Mouse (Mus musculus) liver, embryonic 15.5 days (tissue): ENCODE measurements around the gene Myh10. TPM values are rescaled to one million over a fixed set of nuclear protein-coding genes. Genes with fewer than 3 reads are reported as not detected.

Experiments
- ATAC-seq: fragments of 200-750 bp; cut with Nextera tagmentation; 2 replicates; pipeline ENCODE4 v1.8.0; 2017; ENCODE audit warnings: moderate number of reproducible peaks, mild to moderate bottlenecking, moderate library complexity; ENCODE audit not compliant: insufficient read depth
- H3K27ac ChIP-seq: fragments of 300-500 bp; sonication (generic); replicated peaks from 2 replicates; pipeline ENCODE4 v1.5.1; 2015; ENCODE audit warnings: mild to moderate bottlenecking, inconsistent platforms
- H3K27me3 ChIP-seq: fragments of 300-500 bp; sonication (generic); 2 replicates; pipeline ENCODE4 v1.6.1; 2015; ENCODE audit warnings: mild to moderate bottlenecking, inconsistent platforms
- H3K36me3 ChIP-seq: fragments of 300-500 bp; sonication (generic); replicated peaks from 2 replicates; pipeline ENCODE4 v1.6.1; 2015; ENCODE audit warnings: moderate library complexity, mild to moderate bottlenecking, inconsistent platforms
- H3K4me1 ChIP-seq: fragments of 300-500 bp; sonication (generic); replicated peaks from 2 replicates; pipeline ENCODE4 v1.6.1; 2015; ENCODE audit warnings: inconsistent platforms
- H3K4me2 ChIP-seq: fragments of 300-500 bp; sonication (generic); 2 replicates; pipeline ENCODE4 v1.6.1; 2015; ENCODE audit warnings: moderate library complexity, mild to moderate bottlenecking, inconsistent platforms
- H3K4me3 ChIP-seq: fragments of 300-500 bp; sonication (generic); replicated peaks from 2 replicates; pipeline ENCODE4 v1.5.1; 2015; ENCODE audit warnings: mild to moderate bottlenecking, inconsistent platforms
- H3K9ac ChIP-seq: fragments of 300-500 bp; sonication (generic); 2 replicates; pipeline ENCODE4 v1.6.1; 2015; ENCODE audit warnings: moderate library complexity, mild to moderate bottlenecking, inconsistent platforms
- H3K9me3 ChIP-seq: fragments of 300-500 bp; sonication (generic); replicated peaks from 2 replicates; pipeline ENCODE4 v1.6.1; 2016; ENCODE audit warnings: inconsistent platforms
- WGBS: fragments of 180-500 bp; shearing (Covaris S2); methylation state at CpG from one replicate; pipeline ENCODE4 v1.1.7; 2015; ENCODE audit warnings: mixed read lengths; ENCODE audit not compliant: insufficient replicate concordance; 5-methylcytosine and 5-hydroxymethylcytosine counted together
- polyA plus RNA-seq: library from polyadenylated mRNA; unstranded; fragments of >200 nt; fragmentation: Nextera tagmentation; extraction: Ambion mirVana; gene quantifications from 2 replicates; pipeline ENCODE4 v1.2.1, GENCODE M21; 2015

Myh10 gene
- polyA plus RNA-seq, 1 experiment from 2014 or later: 13.3 TPM

- H3K27me3 ChIP-seq: no peaks in the 10 kb centered on the region
- no peaks in the 10 kb centered on the region for H3K4me1 ChIP-seq
- peaks cover 69% of the 10 kb centered on the region for H3K36me3 ChIP-seq
- no peaks in the 10 kb centered on the region for H3K9me3 ChIP-seq
- H3K9ac ChIP-seq: no peak overlapping the region
- H3K27ac ChIP-seq: no peak overlapping the region
- ATAC-seq: peak; percentile 66
- H3K4me3 ChIP-seq: no peak overlapping the region
- no peak overlapping the region for H3K4me2 ChIP-seq
- 81% methylated on average over 5 of the region's 5 CpGs for WGBS
Measured at GRCm38 (mm10) chr11:68839606-68840005, 148.2 kb downstream of the Myh10 start.

GRCm38 (mm10) chr11:68850862-68851261 lies 159.5 kb downstream of the Myh10 start:
- H3K27ac ChIP-seq: no peak overlapping the region
- no peak overlapping the region for H3K9ac ChIP-seq
- no peak for ATAC-seq

GRCm38 (mm10) chr11:68851644-68852485 lies 160.5 kb downstream of the Myh10 start:
- Histone ChIP-seq H3K27ac (peak overlapping the region; percentile 100), H3K4me1 (peaks cover 60% of the 10 kb centered on the region), H3K4me2 (peak overlapping the region; percentile 85), H3K36me3 (no peaks in the 10 kb centered on the region), H3K9ac (peak overlapping the region; percentile 99), H3K27me3 (no peaks in the 10 kb centered on the region), H3K4me3 (peak overlapping the region; percentile 96), H3K9me3 (no peaks in the 10 kb centered on the region)
- 1% methylated on average over 13 of the region's 13 CpGs for WGBS
- no peak for ATAC-seq

More at GRCm38 (mm10) chr11:68850862-68851261, 159.5 kb downstream of the Myh10 start:
- 79% methylated on average over 7 of the region's 7 CpGs for WGBS
- H3K36me3 ChIP-seq: no peaks in the 10 kb centered on the region
- peaks cover 55% of the 10 kb centered on the region for H3K4me1 ChIP-seq
- no peaks in the 10 kb centered on the region for H3K9me3 ChIP-seq
- H3K27me3 ChIP-seq: no peaks in the 10 kb centered on the region
- peak overlapping the region; percentile 96; the same call in 1 of the 2 replicates for H3K4me3 ChIP-seq
- peak overlapping the region; percentile 85 for H3K4me2 ChIP-seq

GRCm38 (mm10) chr11:68852486-68852901 lies 161.1 kb downstream of the Myh10 start:
- peak overlapping the region; percentile 85 for H3K4me2 ChIP-seq
- H3K9me3 ChIP-seq: no peaks in the 10 kb centered on the region
- H3K4me1 ChIP-seq: peaks cover 59% of the 10 kb centered on the region
- H3K4me3 ChIP-seq: peak overlapping the region; percentile 96
- no peaks in the 10 kb centered on the region for H3K27me3 ChIP-seq
- peak overlapping the region; percentile 99 for H3K9ac ChIP-seq
- H3K27ac ChIP-seq: peak overlapping the region; percentile 100
- no peaks in the 10 kb centered on the region for H3K36me3 ChIP-seq
- WGBS: under 1% methylated on average over 36 of the region's 36 CpGs
- peak; percentile 82 for ATAC-seq

GRCm38 (mm10) chr11:68852932-68853409 lies 161.6 kb downstream of the Myh10 start:
- Histone ChIP-seq H3K27me3 (no peaks in the 10 kb centered on the region), H3K27ac (peak overlapping the region; percentile 100), H3K4me1 (peaks cover 59% of the 10 kb centered on the region), H3K9ac (peak overlapping the region; percentile 99), H3K4me2 (peak overlapping the region; percentile 85), H3K4me3 (peak overlapping the region; percentile 96), H3K36me3 (no peaks in the 10 kb centered on the region), H3K9me3 (no peaks in the 10 kb centered on the region)
- WGBS: 0% methylated on average over 42 of the region's 42 CpGs
- ATAC-seq: peak; percentile 99

GRCm38 (mm10) chr11:68853611-68854401 lies 162.4 kb downstream of the Myh10 start:
- Histone ChIP-seq H3K9me3 (no peaks in the 10 kb centered on the region), H3K27me3 (no peaks in the 10 kb centered on the region), H3K36me3 (no peaks in the 10 kb centered on the region), H3K27ac (peak overlapping the region; percentile 100), H3K4me1 (peaks cover 59% of the 10 kb centered on the region), H3K9ac (peak overlapping the region; percentile 65), H3K4me3 (peak overlapping the region; percentile 96), H3K4me2 (peak overlapping the region; percentile 85)
- WGBS: 18% methylated on average over 14 of the region's 14 CpGs
- peak; percentile 11 for ATAC-seq

GRCm38 (mm10) chr11:68854621-68855020 lies 163.3 kb downstream of the Myh10 start:
- Histone ChIP-seq H3K9ac (no peak overlapping the region; the same call in 1 of the 2 replicates), H3K4me2 (no peak overlapping the region), H3K4me3 (no peak overlapping the region), H3K27me3 (no peaks in the 10 kb centered on the region), H3K27ac (peak overlapping the region; percentile 100), H3K36me3 (no peaks in the 10 kb centered on the region), H3K4me1 (peaks cover 56% of the 10 kb centered on the region), H3K9me3 (no peaks in the 10 kb centered on the region)
- 72% methylated on average over 3 of the region's 3 CpGs for WGBS
- ATAC-seq: no peak

- H3K9ac ChIP-seq: no peak overlapping the region
- peaks cover 43% of the 10 kb centered on the region for H3K4me1 ChIP-seq
- no peaks in the 10 kb centered on the region for H3K9me3 ChIP-seq
- no peak overlapping the region for H3K4me3 ChIP-seq
- no peaks in the 10 kb centered on the region for H3K36me3 ChIP-seq
- 0 out of 2 replicates have a peak, but pooled peaks cover 4% of the 10 kb centered on the region for H3K27me3 ChIP-seq
- WGBS: 70% methylated on average over 3 of the region's 3 CpGs
- no peak overlapping the region for H3K4me2 ChIP-seq
- no peak for ATAC-seq
- no peak overlapping the region for H3K27ac ChIP-seq
Measured at GRCm38 (mm10) chr11:68857329-68857728, 166.0 kb downstream of the Myh10 start.

GRCm38 (mm10) chr11:68859943-68860593 lies 168.7 kb downstream of the Myh10 start:
- ATAC-seq: no peak
- H3K4me1 ChIP-seq: peaks cover 30% of the 10 kb centered on the region
- H3K4me3 ChIP-seq: no peak overlapping the region
- 0 out of 2 replicates have a peak, but pooled peaks cover 9% of the 10 kb centered on the region for H3K27me3 ChIP-seq
- no peaks in the 10 kb centered on the region for H3K9me3 ChIP-seq
- no peak overlapping the region for H3K4me2 ChIP-seq
- 69% methylated on average over 8 of the region's 8 CpGs for WGBS
- H3K9ac ChIP-seq: no peak overlapping the region
- no peak overlapping the region for H3K27ac ChIP-seq
- no peaks in the 10 kb centered on the region for H3K36me3 ChIP-seq

- Histone ChIP-seq H3K4me2 (no peak overlapping the region), H3K9me3 (no peaks in the 10 kb centered on the region), H3K27ac (no peak overlapping the region), H3K4me1 (peaks cover 24% of the 10 kb centered on the region), H3K27me3 (peaks cover 19% of the 10 kb centered on the region; the same call in 1 of the 2 replicates), H3K36me3 (no peaks in the 10 kb centered on the region), H3K9ac (no peak overlapping the region), H3K4me3 (no peak overlapping the region)
- no peak for ATAC-seq
- 73% methylated on average over 2 of the region's 2 CpGs for WGBS
Measured at GRCm38 (mm10) chr11:68862260-68862659, 170.9 kb downstream of the Myh10 start.
